Mouse (Mus musculus) c-Kit-positive CD71-positive TER-119-negative erythroid progenitor cells, embryonic 14.5 days (primary cell): ENCODE results near the gene Ch25h.
A peak's percentile ranks its signal among the peaks of the same experiment; 100 is the strongest.

Experiments
- DNase-seq: peaks from one replicate; pipeline ENCODE4 v3.0.0-alpha.2; 2013; ENCODE audit warnings: low read depth

Gene Ch25h

GRCm38 (mm10) chr19:34474991-34475971 lies at the start of gene Ch25h:
Ch25h (minus strand) TSS chr19:34475164.
- no peak for DNase-seq

GRCm38 (mm10) chr19:34524646-34525045 lies 49.7 kb upstream of the Ch25h start:
- no peak for DNase-seq

GRCm38 (mm10) chr19:34523106-34523725 lies 48.3 kb upstream of the Ch25h start:
- DNase-seq, result no peak

GRCm38 (mm10) chr19:34521978-34522377 lies 47.0 kb upstream of the Ch25h start:
- no peak for DNase-seq

GRCm38 (mm10) chr19:34521361-34521760 lies 46.4 kb upstream of the Ch25h start:
- no peak for DNase-seq

- DNase-seq, result no peak
Measured at GRCm38 (mm10) chr19:34520051-34520450, 45.1 kb upstream of the Ch25h start.

GRCm38 (mm10) chr19:34519646-34520045 lies 44.7 kb upstream of the Ch25h start:
- no peak for DNase-seq

GRCm38 (mm10) chr19:34518786-34519185 lies 43.8 kb upstream of the Ch25h start:
- DNase-seq, result no peak

- DNase-seq, result no peak
Measured at GRCm38 (mm10) chr19:34517812-34518594, 43.0 kb upstream of the Ch25h start.

GRCm38 (mm10) chr19:34517197-34517596 lies 42.2 kb upstream of the Ch25h start:
- DNase-seq, result no peak

- no peak for DNase-seq
Measured at GRCm38 (mm10) chr19:34516346-34516745, 41.4 kb upstream of the Ch25h start.

GRCm38 (mm10) chr19:34515681-34516080 lies 40.7 kb upstream of the Ch25h start:
- no peak for DNase-seq

- DNase-seq, result no peak
Measured at GRCm38 (mm10) chr19:34511528-34511927, 36.6 kb upstream of the Ch25h start.

GRCm38 (mm10) chr19:34510717-34511116 lies 35.8 kb upstream of the Ch25h start:
- no peak for DNase-seq

GRCm38 (mm10) chr19:34505161-34505721 lies 30.3 kb upstream of the Ch25h start:
- DNase-seq, result no peak

GRCm38 (mm10) chr19:34500763-34501162 lies 25.8 kb upstream of the Ch25h start:
- DNase-seq, result peak; percentile 81

- no peak for DNase-seq
Measured at GRCm38 (mm10) chr19:34496353-34496752, 21.4 kb upstream of the Ch25h start.

GRCm38 (mm10) chr19:34493859-34494258 lies 18.9 kb upstream of the Ch25h start:
- DNase-seq, result no peak

GRCm38 (mm10) chr19:34483547-34483946 lies 8.6 kb upstream of the Ch25h start:
- peak; percentile 43 for DNase-seq

GRCm38 (mm10) chr19:34474228-34474990 lies 555 bp downstream of the Ch25h start:
- no peak for DNase-seq

GRCm38 (mm10) chr19:34471703-34472102 lies 3.3 kb downstream of the Ch25h start:
- DNase-seq, result no peak
